Mouse (Mus musculus): ENCODE measurements around the gene Abhd2. TPM values are rescaled to one million over a fixed set of nuclear protein-coding genes. Genes with fewer than 3 reads are reported as not detected.

Gene Abhd2
- polyA plus RNA-seq, 1 experiment from 2014 or later: 16.3 TPM

- no peak overlapping the region for H3K4me2 ChIP-seq (ENCODE audit: low read length)
- no peak overlapping the region for H3K4me3 ChIP-seq (ENCODE audit: low read length)
- H3K36me3 ChIP-seq (ENCODE audit: control insufficient read depth, insufficient read depth, low read length): no peaks in the 10 kb centered on the region
- no peaks in the 10 kb centered on the region for H3K9me3 ChIP-seq (ENCODE audit: control insufficient read depth, low read length)
- peaks cover 22% of the 10 kb centered on the region for H3K4me1 ChIP-seq (ENCODE audit: control insufficient read depth, insufficient read depth, low read depth, low read length)
- 70% methylated on average over 14 of the region's 14 CpGs for WGBS
- H3K27ac ChIP-seq (ENCODE audit: low read depth, low read length): peak overlapping the region; percentile 23; the same call in 1 of the 2 replicates
- H3K9ac ChIP-seq (ENCODE audit: low read depth, low read length): no peak overlapping the region
- peak; percentile 51; the same call in 1 of the 2 replicates for ATAC-seq
- H3K27me3 ChIP-seq (replicated peaks; ENCODE audit: control insufficient read depth, insufficient read depth, low read length): no peaks in the 10 kb centered on the region
Observed at GRCm38 (mm10) chr7:79284160-79284888, 11.3 kb downstream of the Abhd2 start.

GRCm38 (mm10) chr7:79284889-79285280 is 11.9 kb downstream of the Abhd2 start:
- no peaks in the 10 kb centered on the region for H3K36me3 ChIP-seq (ENCODE audit: control insufficient read depth, insufficient read depth, low read length)
- H3K27me3 ChIP-seq (replicated peaks; ENCODE audit: control insufficient read depth, insufficient read depth, low read length): no peaks in the 10 kb centered on the region
- H3K27ac ChIP-seq (ENCODE audit: low read depth, low read length): 0 out of 2 replicates have a peak overlapping the region, but pooled peaks have one; percentile 4
- H3K9me3 ChIP-seq (ENCODE audit: control insufficient read depth, low read length): no peaks in the 10 kb centered on the region
- H3K9ac ChIP-seq (ENCODE audit: low read depth, low read length): no peak overlapping the region
- no peak for ATAC-seq
- 71% methylated on average over 8 of the region's 8 CpGs for WGBS
- H3K4me2 ChIP-seq (ENCODE audit: low read length): no peak overlapping the region
- H3K4me3 ChIP-seq (ENCODE audit: low read length): no peak overlapping the region
- H3K4me1 ChIP-seq (ENCODE audit: control insufficient read depth, insufficient read depth, low read depth, low read length): peaks cover 18% of the 10 kb centered on the region

GRCm38 (mm10) chr7:79285408-79285807 is 12.4 kb downstream of the Abhd2 start:
- H3K4me3 ChIP-seq (ENCODE audit: low read length): no peak overlapping the region
- 0 out of 2 replicates have a peak overlapping the region, but pooled peaks have one; percentile 27 for H3K27ac ChIP-seq (ENCODE audit: low read depth, low read length)
- H3K4me2 ChIP-seq (ENCODE audit: low read length): no peak overlapping the region
- ATAC-seq: no peak
- H3K9ac ChIP-seq (ENCODE audit: low read depth, low read length): no peak overlapping the region
- no peaks in the 10 kb centered on the region for H3K27me3 ChIP-seq (replicated peaks; ENCODE audit: control insufficient read depth, insufficient read depth, low read length)
- H3K36me3 ChIP-seq (ENCODE audit: control insufficient read depth, insufficient read depth, low read length): no peaks in the 10 kb centered on the region
- WGBS: 83% methylated on average over 13 of the region's 13 CpGs
- peaks cover 18% of the 10 kb centered on the region for H3K4me1 ChIP-seq (ENCODE audit: control insufficient read depth, insufficient read depth, low read depth, low read length)
- no peaks in the 10 kb centered on the region for H3K9me3 ChIP-seq (ENCODE audit: control insufficient read depth, low read length)

DNA sequence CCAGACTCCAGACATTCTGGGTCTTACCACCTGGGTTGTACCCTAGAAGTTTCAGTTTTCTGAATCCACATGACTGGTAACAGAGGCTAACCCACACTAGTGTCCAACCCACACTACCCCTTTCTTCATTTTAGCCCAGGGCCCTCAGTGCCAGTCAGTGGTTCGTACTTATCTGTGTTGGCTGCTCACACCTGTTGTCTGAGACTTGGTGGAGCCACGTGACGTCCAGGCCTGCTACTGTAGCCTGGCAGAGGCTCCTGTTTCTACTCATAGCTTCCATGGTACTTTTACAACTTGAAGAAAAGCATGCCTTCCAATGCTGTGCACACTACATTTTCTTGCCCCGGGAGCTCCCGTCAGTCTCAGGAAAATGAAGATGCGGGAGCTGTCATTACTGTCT is 14.2 kb downstream of the Abhd2 start:
- no peak overlapping the region for H3K27ac ChIP-seq (ENCODE audit: low read depth, low read length)
- H3K4me2 ChIP-seq (ENCODE audit: low read length): no peak overlapping the region
- ATAC-seq: no peak
- no peak overlapping the region for H3K4me3 ChIP-seq (ENCODE audit: low read length)
- H3K36me3 ChIP-seq (ENCODE audit: control insufficient read depth, insufficient read depth, low read length): no peaks in the 10 kb centered on the region
- no peak overlapping the region for H3K9ac ChIP-seq (ENCODE audit: low read depth, low read length)
- H3K27me3 ChIP-seq (replicated peaks; ENCODE audit: control insufficient read depth, insufficient read depth, low read length): no peaks in the 10 kb centered on the region
- peaks cover 23% of the 10 kb centered on the region for H3K4me1 ChIP-seq (ENCODE audit: control insufficient read depth, insufficient read depth, low read depth, low read length)
- no peaks in the 10 kb centered on the region for H3K9me3 ChIP-seq (ENCODE audit: control insufficient read depth, low read length)
- WGBS: 83% methylated on average over 6 of the region's 6 CpGs

DNA sequence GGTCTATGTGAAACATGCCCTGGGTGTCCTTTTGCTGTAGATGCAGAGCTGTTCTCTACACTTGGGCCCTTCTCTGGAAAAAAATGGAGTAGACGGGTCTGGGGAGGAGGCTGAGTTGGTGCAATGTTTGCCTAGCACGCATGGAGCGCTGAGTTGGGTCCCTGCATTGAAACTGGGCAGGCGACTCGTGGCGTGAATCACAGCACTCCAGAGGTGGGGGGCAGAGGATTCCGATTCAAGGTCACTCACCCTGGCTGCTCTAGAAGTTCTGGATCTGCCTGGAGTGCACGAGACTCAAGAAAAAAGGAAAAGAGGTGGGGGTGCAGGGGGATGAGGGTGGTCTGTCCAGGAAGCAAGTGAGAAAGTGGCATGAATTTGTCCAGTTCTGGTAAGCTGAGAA is 14.9 kb downstream of the Abhd2 start:
- 96% methylated on average over 8 of the region's 8 CpGs for WGBS
- Histone ChIP-seq H3K4me2 (ENCODE audit: low read length) (no peak overlapping the region), H3K9ac (ENCODE audit: low read depth, low read length) (no peak overlapping the region), H3K27ac (ENCODE audit: low read depth, low read length) (no peak overlapping the region), H3K4me3 (ENCODE audit: low read length) (no peak overlapping the region), H3K27me3 (replicated peaks; ENCODE audit: control insufficient read depth, insufficient read depth, low read length) (no peaks in the 10 kb centered on the region), H3K36me3 (ENCODE audit: control insufficient read depth, insufficient read depth, low read length) (no peaks in the 10 kb centered on the region), H3K9me3 (ENCODE audit: control insufficient read depth, low read length) (no peaks in the 10 kb centered on the region), H3K4me1 (ENCODE audit: control insufficient read depth, insufficient read depth, low read depth, low read length) (peaks cover 25% of the 10 kb centered on the region)
- no peak for ATAC-seq

DNA sequence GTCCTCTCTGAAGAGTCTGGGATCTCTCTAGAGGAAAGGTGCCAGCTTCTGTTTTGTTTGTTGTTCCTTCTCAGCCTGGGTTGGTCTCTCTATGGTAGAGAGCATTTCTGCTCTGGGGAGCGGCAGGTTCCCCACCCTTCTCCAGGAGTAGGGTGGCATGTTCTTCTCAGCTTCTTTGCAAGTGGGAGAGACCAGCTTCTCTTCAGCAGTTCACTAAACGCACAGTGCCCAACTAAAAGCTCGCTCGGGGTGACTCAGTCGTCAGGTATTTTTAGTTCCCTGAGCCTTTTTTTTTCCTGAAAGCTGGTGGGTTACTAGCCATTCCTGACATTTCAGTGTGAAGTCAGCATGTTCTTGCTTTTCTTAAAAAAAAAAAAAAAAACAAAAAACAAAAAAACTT is 15.4 kb downstream of the Abhd2 start:
- H3K36me3 ChIP-seq (ENCODE audit: control insufficient read depth, insufficient read depth, low read length): no peaks in the 10 kb centered on the region
- H3K27ac ChIP-seq (ENCODE audit: low read depth, low read length): no peak overlapping the region
- no peak overlapping the region for H3K4me3 ChIP-seq (ENCODE audit: low read length)
- H3K27me3 ChIP-seq (replicated peaks; ENCODE audit: control insufficient read depth, insufficient read depth, low read length): no peaks in the 10 kb centered on the region
- no peaks in the 10 kb centered on the region for H3K9me3 ChIP-seq (ENCODE audit: control insufficient read depth, low read length)
- peaks cover 20% of the 10 kb centered on the region for H3K4me1 ChIP-seq (ENCODE audit: control insufficient read depth, insufficient read depth, low read depth, low read length)
- WGBS: 95% methylated on average over 5 of the region's 5 CpGs
- H3K9ac ChIP-seq (ENCODE audit: low read depth, low read length): no peak overlapping the region
- no peak for ATAC-seq
- no peak overlapping the region for H3K4me2 ChIP-seq (ENCODE audit: low read length)

DNA sequence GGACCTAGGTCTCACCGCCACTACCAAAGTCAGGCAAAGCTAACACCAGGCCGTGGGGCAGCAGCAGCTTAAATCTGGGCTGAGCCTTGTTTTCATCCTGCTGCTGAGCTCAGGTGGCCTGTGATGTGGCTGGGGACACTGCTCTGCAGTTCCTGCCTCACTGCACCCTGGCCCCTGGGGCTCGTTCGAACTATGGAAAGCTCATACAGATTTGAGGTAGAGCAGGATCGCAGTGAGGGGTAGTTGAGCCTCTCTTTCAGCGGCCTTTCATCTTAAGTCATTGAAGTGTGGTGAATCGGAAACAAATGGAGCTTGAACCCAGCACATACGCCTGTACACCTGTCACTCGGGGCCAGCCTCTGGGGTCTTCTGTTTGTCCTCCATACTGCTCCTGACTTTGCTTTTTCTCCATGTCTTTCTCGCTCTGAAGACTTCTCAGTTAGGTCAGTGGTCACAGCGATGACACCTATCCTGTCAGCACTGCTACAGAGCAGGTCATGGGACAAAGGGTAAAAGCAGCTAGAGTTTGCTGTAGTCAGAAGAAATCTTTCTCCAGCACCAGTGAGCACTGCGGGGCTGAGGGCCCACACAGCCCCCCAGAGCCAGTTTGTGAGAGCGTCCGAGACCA is 20.7 kb downstream of the Abhd2 start:
- Histone ChIP-seq H3K36me3 (ENCODE audit: control insufficient read depth, insufficient read depth, low read length) (peaks cover 13% of the 10 kb centered on the region), H3K27me3 (replicated peaks; ENCODE audit: control insufficient read depth, insufficient read depth, low read length) (no peaks in the 10 kb centered on the region), H3K9ac (ENCODE audit: low read depth, low read length) (no peak overlapping the region), H3K4me1 (ENCODE audit: control insufficient read depth, insufficient read depth, low read depth, low read length) (peaks cover 21% of the 10 kb centered on the region), H3K9me3 (ENCODE audit: control insufficient read depth, low read length) (no peaks in the 10 kb centered on the region), H3K4me3 (ENCODE audit: low read length) (no peak overlapping the region), H3K27ac (ENCODE audit: low read depth, low read length) (peak overlapping the region; percentile 47; the same call in 1 of the 2 replicates), H3K4me2 (ENCODE audit: low read length) (no peak overlapping the region)
- WGBS: 54% methylated on average over 14 of the region's 14 CpGs
- ATAC-seq: 0 out of 2 replicates have a peak, but pooled peaks have one; percentile 38

GRCm38 (mm10) chr7:79294449-79294980 is 21.5 kb downstream of the Abhd2 start:
- no peak for ATAC-seq
- Histone ChIP-seq H3K27ac (ENCODE audit: low read depth, low read length) (no peak overlapping the region), H3K4me3 (ENCODE audit: low read length) (no peak overlapping the region), H3K9me3 (ENCODE audit: control insufficient read depth, low read length) (no peaks in the 10 kb centered on the region), H3K4me2 (ENCODE audit: low read length) (no peak overlapping the region), H3K36me3 (ENCODE audit: control insufficient read depth, insufficient read depth, low read length) (peaks cover 13% of the 10 kb centered on the region), H3K27me3 (replicated peaks; ENCODE audit: control insufficient read depth, insufficient read depth, low read length) (no peaks in the 10 kb centered on the region), H3K9ac (ENCODE audit: low read depth, low read length) (no peak overlapping the region), H3K4me1 (ENCODE audit: control insufficient read depth, insufficient read depth, low read depth, low read length) (peaks cover 21% of the 10 kb centered on the region)
- 85% methylated on average over 13 of the region's 13 CpGs for WGBS

- H3K4me1 ChIP-seq (ENCODE audit: control insufficient read depth, insufficient read depth, low read depth, low read length): peaks cover 21% of the 10 kb centered on the region
- H3K4me2 ChIP-seq (ENCODE audit: low read length): no peak overlapping the region
- no peaks in the 10 kb centered on the region for H3K9me3 ChIP-seq (ENCODE audit: control insufficient read depth, low read length)
- WGBS: 52% methylated on average over 13 of the region's 13 CpGs
- H3K4me3 ChIP-seq (ENCODE audit: low read length): no peak overlapping the region
- H3K36me3 ChIP-seq (ENCODE audit: control insufficient read depth, insufficient read depth, low read length): peaks cover 13% of the 10 kb centered on the region
- no peaks in the 10 kb centered on the region for H3K27me3 ChIP-seq (replicated peaks; ENCODE audit: control insufficient read depth, insufficient read depth, low read length)
- no peak for ATAC-seq
- H3K9ac ChIP-seq (ENCODE audit: low read depth, low read length): no peak overlapping the region
- no peak overlapping the region for H3K27ac ChIP-seq (ENCODE audit: low read depth, low read length)
Observed at GRCm38 (mm10) chr7:79295196-79295826, 22.3 kb downstream of the Abhd2 start.
